Mouse (Mus musculus): ENCODE results near the gene Fermt1. TPM values are rescaled to one million over a fixed set of nuclear protein-coding genes. Genes with fewer than 3 reads are reported as not detected.

The Fermt1 gene
- total RNA-seq, 2 experiments from 2014 or later, result 0.51 to 0.52 TPM

- DNase-seq (ENCODE audit: low spot score in 2 of 2), result no peak
These were observed 22.2 kb downstream of the Fermt1 start for GRCm38 (mm10) chr2:132923290-132924085.

DNA sequence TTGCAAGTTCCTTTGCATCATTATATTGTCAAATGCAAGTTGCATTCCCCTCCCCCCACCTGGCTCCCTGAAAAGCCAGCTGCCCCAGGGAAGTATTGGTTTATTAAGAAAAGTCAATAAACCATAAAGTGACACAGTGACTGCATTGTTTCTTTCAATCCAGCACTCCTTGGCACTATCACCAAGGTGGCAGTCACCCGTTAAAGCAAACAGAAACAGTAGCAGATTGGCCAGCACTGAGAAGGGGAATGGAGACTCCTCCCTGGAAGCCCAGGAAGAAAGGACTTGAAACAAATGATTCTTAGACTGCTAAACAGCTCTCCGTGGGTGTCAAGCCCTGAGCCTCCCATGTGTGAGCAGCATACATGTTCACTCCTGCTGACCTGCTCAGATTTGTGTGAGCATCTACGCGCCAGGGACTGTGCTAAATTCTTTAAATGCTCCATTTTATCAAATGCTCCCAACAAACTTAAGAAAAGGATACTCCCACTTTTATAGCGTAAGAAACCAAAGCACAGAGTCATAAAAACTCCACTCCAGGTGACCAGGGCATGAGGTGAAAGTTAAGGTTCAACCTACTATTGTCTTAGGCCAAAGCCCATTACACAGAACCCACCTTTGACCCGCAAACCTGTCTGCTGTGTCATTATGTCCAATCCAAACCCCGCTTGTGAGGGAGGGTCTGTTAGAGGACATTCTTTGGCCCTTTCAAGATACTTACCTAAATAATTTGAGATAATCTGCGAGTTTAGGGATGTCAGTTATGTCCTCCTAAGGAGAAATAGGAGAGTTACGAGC is 23.4 kb downstream of the Fermt1 start:
- no peak for DNase-seq (ENCODE audit: low spot score in 2 of 2)

- DNase-seq (ENCODE audit: low spot score in 2 of 2), result no peak
These were observed 30.9 kb downstream of the Fermt1 start for GRCm38 (mm10) chr2:132914785-132915184.

- DNase-seq (ENCODE audit: low spot score in 2 of 2), result peak in 1 of 2 experiments; percentile 76
These were observed 38.9 kb downstream of the Fermt1 start for GRCm38 (mm10) chr2:132906763-132907162.

GRCm38 (mm10) chr2:132904961-132905360 is 40.7 kb downstream of the Fermt1 start:
- no peak for DNase-seq (ENCODE audit: low spot score in 2 of 2)

DNA sequence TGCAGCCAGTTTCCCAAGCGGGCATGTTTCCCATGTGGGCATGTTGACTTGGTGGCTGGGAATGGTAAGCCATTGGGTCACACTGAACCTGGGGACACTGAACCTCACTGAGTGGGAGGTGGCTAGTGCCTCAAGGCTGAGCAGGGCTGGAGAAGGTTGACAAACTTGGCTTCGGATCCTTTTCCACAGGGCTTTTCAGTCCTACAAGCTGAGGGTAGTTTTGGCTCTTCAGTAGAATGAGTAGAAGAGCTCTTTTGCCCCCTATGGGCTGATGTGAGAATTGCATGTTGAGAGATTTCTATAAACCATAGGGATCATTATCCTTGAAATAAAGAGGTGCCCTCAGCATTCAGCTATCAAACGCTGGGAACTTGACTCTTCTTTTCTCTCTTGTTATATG is 42.2 kb downstream of the Fermt1 start:
- peak in 1 of 2 experiments; percentile 87 for DNase-seq (ENCODE audit: low spot score in 2 of 2)

GRCm38 (mm10) chr2:132902056-132902455 is 43.6 kb downstream of the Fermt1 start:
- no peak for DNase-seq (ENCODE audit: low spot score in 2 of 2)

DNA sequence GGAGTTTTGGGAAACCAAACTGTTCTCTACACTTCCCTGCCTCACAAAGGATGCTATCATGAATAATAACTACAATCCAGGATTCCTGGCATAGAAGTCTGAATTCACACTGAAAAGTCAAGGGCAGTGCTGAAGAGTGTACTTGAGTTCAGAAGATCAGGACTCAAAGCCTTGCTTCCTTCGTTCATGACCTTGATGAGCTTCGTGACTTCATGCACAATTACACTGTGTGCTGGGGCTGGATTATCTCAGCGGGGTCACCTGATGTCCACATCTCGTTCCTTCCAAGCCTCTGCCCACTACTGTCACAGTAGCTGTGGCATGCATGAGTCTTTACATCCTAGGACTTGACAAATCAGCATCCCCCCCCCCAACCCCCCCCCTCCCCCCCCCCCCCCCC is 44.1 kb downstream of the Fermt1 start:
- no peak for DNase-seq (ENCODE audit: low spot score in 2 of 2)

- DNase-seq (ENCODE audit: low spot score in 2 of 2), result no peak
These were observed 45.1 kb downstream of the Fermt1 start for GRCm38 (mm10) chr2:132900596-132900995.

DNA sequence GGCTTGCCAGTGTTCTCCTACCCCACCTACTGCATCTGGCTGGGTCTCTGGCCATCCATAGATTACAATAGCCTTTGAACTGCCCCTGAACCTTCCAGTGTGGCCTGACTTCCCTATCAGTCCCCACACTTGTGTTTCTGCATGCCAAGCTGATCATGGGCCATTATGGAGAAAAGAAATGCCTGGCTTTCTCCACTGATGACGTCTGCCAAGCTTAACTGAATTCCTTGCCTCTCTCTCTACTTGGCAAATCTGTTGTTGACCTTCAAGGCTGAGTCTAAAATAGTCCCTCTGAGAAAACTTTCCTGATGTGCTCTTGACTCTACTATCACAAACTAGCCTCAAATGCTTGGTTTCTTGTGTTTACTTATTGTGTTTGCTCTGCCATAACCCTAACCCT is 47.5 kb downstream of the Fermt1 start:
- no peak for DNase-seq (ENCODE audit: low spot score in 2 of 2)

- DNase-seq (ENCODE audit: low spot score in 2 of 2), result no peak
These were observed 51.9 kb downstream of the Fermt1 start for GRCm38 (mm10) chr2:132893826-132894225.

DNA sequence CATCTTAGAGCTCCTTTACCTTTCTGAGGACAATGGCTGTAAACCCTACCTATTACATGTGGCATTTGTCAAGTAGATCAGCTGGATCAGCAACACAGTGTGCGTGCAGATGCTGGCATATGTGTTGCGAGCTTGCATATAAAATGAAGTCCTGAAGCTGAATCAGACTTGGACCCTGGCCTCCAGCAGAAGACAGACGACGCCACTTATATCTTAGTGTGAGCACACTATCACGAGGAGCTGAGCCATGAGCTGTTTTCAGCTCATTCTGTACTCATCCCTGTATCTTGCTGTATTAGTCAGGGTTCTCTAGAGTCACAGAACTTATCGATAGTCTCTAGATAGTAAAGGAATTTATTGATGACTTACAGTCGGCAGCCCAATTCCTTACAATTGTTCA is 60.4 kb downstream of the Fermt1 start:
- DNase-seq (ENCODE audit: low spot score in 2 of 2), result no peak

DNA sequence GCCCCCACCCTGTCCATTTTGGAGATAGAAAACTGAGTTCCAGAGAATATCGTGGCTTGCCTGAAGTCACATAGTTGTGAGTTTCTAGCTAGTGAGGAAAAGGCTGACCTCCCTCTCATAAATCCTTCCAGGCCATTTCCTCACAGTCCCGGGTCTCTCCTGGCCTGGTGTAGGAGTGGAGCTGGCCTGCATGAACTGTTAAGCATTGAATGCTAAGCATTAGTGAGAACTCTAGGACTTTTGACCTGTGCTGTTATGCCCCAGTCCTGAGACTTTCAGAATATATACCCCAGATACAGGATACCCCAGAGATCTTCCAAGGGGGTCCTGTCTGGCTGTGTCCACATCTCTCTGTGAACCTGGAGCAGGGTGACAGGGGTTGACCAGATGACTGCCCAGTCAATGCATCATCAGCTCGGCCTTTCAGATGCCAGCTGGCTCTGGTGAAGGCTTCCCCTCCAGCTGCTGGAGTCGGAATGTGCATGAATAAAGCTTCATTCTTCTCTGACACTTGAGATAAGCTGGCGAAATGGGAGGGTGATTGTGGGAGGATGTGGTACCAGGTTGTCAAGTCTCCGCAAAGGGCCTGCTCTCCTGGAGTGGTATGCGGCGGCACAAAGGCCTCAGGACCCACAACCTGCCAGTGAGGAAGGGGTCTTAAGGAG is 61.3 kb downstream of the Fermt1 start:
- no peak for DNase-seq (ENCODE audit: low spot score in 2 of 2)

- no peak for DNase-seq (ENCODE audit: low spot score in 2 of 2)
These were observed 64.7 kb downstream of the Fermt1 start, which contains the start of gene Lrrn4 for GRCm38 (mm10) chr2:132880844-132881645. Lrrn4 (minus strand) TSS chr2:132880891.

GRCm38 (mm10) chr2:132879261-132880044 is 66.3 kb downstream of the Fermt1 start:
- peak in 1 of 2 experiments; percentile 37 for DNase-seq (ENCODE audit: low spot score in 2 of 2)

GRCm38 (mm10) chr2:132876991-132877390 is 68.7 kb downstream of the Fermt1 start:
- DNase-seq (ENCODE audit: low spot score in 2 of 2), result no peak

DNA sequence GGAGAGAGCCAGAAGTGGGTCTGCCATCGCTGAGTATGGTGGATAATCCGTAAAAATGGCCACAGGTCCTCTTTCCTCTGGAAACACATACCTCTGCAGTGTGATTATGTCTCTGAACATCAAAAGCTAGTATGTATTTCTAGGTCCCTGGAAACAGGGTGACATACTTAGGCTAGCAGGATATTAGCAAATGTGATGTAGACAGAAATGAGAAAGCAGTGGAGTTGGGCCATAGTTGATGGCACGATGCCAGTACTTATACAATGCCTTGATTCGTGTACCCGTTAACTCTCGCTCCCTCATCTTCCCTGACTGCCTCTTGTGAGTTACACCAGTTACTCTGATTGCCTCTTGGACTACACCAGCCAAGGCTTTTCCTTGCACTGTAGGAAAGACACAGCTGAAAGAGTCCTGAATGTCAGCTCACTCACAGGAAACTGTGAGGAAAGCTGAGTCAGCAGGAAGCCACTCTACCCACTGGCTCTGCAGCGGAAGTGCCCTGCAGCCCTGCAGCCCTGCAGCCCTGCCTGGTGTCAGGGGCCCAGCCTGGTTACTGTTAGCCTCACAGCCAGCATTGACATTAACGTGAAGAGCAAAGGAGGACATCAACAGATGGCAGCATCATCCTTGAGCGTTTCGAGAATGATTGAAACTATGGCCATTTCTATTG is 71.9 kb downstream of the Fermt1 start:
- no peak for DNase-seq (ENCODE audit: low spot score in 2 of 2)

DNA sequence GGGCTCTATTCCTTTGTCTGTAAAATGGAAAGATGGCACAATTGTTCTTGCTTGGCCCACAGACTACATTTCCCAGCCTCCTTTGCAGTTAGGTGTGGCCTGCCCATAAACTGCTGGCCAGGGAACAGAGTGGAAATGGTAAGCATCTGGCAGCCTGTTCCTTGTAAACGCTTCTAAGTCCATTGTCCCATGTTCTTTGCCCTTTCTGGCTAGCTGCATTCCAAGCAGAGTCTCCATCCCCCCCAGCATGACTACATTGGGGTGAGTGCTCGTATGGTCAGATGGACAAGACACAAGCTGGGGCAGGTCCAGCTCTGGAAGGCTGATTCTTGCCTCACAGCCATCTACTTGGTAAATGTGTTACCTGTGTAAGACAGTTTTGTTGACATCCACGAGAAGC is 74.0 kb downstream of the Fermt1 start:
- no peak for DNase-seq (ENCODE audit: low spot score in 2 of 2)

DNA sequence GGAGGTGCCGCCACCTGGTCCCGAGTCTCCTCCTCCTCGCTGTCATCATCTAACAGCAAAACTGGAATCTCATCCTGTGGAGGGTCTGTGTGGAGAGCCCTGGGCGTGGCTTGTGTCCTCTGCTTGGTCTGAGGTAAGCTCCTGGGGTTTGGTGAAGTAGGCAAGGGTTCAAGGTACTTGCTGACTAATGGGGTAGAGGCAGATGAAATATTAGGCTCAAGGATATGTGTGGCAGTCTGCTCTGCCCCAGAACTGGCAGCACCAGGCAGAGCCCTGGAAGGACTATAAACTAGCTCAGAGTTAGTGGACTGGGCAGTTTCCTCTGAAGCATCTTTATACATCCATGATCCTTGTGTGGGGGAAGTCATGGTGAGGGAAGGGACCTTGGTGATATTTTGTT is 75.4 kb downstream of the Fermt1 start:
- no peak for DNase-seq (ENCODE audit: low spot score in 2 of 2)

GRCm38 (mm10) chr2:132869682-132870081 is 76.0 kb downstream of the Fermt1 start:
- DNase-seq (ENCODE audit: low spot score in 2 of 2), result no peak
